Mouse (Mus musculus) bone marrow, adult 2 months (tissue): ENCODE measurements at regions not wholly inside any gene's neighbourhood (a gene's known extent, or its start where the extent isn't known, plus 50 kb on each side); places are given as distances from the start of the nearest gene placed in this dataset.

Source experiments
- CTCF ChIP-seq: fragments of 200-500 bp; IDR thresholded peaks from 2 replicates; pipeline ENCODE4 v1.5.1; 2011; ENCODE audit warnings: low read length, control low read depth; ENCODE audit not compliant: control insufficient read depth, insufficient read depth
- POLR2A ChIP-seq: fragments of 200-500 bp; IDR thresholded peaks from 2 replicates; pipeline ENCODE4 v1.6.1; 2011; ENCODE audit warnings: low read depth, mild to moderate bottlenecking, control low read depth, low read length, borderline replicate concordance; ENCODE audit not compliant: control insufficient read depth

DNA sequence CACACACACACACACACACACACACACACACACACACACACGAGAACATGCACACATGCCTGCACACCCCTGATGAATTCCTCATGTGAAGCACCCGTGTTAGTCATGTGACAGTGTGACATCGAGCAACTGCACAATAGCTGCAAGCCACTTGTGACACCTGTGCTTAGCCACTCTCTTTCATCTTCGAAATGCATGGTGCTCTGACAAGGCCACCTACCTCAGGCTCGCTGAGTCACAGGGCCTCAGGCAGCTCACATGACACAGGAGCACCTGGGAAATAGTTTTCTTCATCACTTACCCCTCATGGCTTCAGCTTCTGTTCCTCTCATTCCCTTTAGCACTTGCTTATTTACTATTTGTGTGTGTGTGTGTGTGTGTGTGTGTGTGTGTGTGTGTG is 213.4 kb upstream of the Zfp64 start:
- TF ChIP-seq CTCF (no peak), POLR2A (no peak)
